Mouse (Mus musculus): ENCODE measurements at regions not wholly inside any gene's neighbourhood (a gene's known extent, or its start where the extent isn't known, plus 50 kb on each side); places are given as distances from the start of the nearest gene placed in this dataset.

DNA sequence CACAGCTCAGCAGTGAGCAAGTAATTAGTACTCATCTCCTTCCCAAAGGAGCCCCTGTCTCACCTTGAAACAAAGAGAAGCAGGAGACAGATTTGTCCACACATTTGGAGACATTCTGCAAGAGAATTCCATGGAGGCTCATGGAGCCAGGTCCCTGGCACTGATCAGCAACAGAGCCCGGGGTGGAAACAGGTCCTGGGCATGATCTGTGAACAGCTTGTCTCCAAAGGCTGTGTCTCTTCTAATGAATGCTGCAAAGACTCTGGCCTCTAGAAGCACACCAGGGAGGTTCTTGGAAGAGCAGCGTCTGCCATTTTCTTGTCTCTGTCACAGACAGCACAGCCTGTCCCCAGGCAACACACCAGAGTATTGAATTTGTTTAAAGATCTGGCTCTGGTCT, 107.5 kb upstream of the Cdh5 start:
- no peak for DNase-seq (ENCODE audit: extremely low spot score in 1 of 2, low spot score in 1 of 2)

DNA sequence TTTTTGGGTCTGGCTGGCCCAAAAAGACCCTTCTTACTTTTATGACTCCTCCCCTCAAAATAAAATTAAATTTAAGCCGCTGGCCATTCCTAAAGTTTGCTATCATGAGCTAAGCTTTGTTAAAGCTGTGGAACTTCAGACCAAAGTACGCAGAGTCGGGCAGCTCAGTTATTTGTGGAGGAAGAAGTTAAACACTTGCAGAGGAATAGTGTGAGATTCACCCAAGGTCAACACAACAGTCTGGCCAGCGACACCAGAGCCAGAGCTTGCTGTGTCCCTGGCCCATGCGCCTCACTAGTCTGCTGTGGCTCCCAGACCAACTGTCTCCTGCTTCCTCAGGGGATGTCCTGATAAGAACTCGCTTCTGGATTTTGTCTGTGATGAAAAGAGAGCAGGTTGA, 103.3 kb upstream of the Cdh5 start:
- no peak for DNase-seq (ENCODE audit: extremely low spot score in 1 of 2, low spot score in 1 of 2)

DNA sequence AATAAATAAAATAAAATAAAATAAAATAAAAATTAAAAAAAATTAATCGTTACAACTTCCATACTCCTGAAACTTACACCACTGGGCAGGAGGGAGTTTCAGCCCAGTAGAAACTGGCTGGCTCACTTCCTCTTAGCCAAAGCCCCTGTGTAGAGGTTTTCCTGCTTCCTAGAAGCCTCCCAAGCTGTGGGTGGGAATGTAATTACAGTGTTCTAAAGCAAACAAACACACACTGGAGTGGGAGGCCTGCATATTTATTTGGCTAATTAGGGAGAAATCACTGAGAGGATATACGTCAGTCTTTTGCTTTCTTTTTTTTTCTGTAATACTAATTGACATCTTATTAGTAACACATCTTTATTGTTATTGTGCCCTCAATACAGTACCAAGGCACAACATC, 94.2 kb upstream of the Cdh5 start:
- no peak for DNase-seq (ENCODE audit: extremely low spot score in 1 of 2, low spot score in 1 of 2)

DNA sequence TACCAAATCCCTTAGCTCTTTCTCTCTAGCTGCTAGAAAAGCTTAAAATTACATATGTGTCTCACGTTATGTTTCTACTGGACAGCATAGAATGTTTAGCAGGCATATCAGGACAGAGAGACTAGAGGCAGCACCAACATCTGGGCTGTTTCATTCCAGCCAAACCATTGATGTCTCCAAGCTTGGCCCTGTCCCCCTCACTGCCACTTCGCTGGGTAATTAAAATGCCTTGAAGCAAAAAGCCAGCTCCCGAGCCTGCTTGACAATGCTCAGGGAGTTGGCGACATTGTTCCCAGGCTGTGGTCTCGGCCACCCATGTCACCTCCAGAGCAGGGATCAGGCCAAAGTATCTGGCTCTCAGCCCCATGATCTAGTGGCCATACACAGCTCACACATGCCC, 92.7 kb upstream of the Cdh5 start:
- DNase-seq (ENCODE audit: extremely low spot score in 1 of 2, low spot score in 1 of 2) = no peak

DNA sequence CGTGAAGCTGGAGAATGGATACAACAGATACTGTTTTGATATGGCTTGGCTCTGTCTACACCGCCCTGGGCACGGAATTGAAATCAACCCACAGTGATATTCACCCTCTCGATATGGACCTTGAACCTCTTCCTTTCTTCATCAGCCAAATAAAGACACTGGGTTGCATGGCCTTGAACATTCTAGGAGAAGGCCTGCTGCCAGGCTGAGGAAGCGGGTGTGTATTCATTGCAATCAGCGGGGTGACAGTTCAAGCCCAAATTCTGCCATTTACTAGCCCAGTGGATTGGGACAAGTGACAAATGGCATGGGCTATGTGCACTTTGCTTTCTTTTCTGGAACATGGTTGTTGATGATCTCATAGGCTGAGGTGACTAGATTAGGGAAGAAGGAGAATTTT, 92.1 kb upstream of the Cdh5 start:
- no peak for DNase-seq (ENCODE audit: extremely low spot score in 1 of 2, low spot score in 1 of 2)

DNA sequence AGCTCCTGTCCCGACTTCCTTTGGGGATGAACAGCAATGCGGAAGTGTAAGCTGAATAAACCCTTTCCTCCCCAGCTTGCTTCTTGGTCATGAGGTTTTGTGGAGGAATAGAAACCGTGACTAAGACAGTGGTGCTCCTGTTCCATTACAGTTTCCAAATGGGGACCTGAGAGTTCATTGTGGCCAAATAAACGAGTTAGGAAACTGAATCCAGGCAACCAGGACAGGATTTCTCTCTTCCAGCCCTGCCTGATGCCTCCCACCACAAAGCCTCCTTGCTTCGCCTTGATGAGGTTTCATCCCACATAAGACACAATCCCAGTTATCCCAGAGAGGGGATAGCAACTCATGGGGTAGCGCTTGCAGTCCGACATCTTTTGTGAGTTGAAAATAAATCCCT, 79.2 kb upstream of the Cdh5 start:
- no peak for DNase-seq (ENCODE audit: extremely low spot score in 1 of 2, low spot score in 1 of 2)

DNA sequence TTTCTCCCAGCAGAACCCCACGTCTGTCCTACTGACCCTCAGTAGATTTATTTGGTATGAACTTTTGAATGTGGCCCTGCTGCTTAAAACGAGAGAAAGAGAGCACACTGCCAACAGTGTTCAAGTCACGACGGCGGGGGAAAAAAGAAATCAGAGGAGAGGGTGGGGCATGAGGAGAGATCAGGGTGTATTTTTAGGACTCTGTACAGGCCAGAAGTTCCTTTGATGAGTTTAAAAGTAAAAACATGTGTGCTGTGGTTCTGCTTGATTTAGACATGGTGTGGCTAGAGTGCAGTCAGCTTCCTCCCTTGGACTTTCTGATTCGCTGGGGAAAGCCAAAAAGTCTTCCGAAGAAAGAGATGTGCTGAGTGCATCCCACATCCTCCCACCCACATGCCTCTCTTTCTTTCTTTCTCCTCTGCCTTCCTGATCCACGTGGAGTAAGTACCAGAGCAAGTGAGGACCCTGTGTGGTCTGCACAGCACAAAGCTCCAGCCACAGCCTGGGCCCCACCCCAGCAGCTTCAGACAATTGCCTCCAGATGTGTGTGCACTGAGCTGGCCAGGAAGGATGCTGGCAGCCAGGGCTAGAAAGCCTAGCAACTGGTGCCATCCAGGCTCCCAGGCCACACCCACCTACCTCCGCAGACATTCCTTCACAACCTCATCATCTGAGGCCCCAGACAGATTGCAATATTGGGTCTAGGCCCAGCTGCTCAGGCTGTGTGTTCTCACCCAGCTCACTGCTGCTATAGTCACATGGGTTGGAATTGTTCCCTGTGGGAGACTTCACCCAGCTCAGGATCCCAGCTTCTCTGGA, 78.5 kb upstream of the Cdh5 start:
- DNase-seq (ENCODE audit: extremely low spot score in 1 of 2, low spot score in 1 of 2) = peak; percentile 41 to 65

DNA sequence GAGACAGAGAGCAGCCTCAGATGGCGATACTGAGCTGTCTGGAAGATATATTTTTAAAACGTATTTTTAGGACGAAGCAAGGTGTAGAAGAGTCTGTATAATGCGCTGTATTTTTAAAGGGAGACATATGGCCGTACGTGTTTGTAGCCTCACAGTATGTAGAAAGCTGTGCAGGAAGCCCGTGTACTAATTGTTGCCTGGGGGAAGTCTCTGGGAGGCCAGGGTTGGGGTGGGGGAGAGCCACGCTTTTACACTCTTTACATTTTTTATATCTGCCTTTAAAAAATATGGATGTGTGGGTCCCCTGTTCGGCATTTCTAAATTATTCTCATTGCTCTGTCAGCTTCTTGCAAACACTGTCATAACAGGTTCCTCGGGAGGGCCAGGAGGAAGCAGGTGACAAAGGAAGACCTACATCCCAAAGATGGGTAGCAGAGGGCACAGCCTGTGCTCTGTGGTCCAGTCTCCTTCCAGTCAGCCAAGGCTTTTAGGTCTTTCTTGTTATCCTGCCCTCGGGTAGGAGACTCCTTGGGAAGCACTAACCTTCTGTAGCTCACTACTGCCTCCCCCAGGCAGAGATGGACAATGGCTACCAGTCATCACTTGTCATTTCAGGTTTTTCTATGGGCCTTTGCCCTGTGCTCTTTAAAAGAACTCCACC, 74.1 kb upstream of the Cdh5 start:
- DNase-seq (ENCODE audit: extremely low spot score in 1 of 2, low spot score in 1 of 2) = peak; percentile 48 to 72

DNA sequence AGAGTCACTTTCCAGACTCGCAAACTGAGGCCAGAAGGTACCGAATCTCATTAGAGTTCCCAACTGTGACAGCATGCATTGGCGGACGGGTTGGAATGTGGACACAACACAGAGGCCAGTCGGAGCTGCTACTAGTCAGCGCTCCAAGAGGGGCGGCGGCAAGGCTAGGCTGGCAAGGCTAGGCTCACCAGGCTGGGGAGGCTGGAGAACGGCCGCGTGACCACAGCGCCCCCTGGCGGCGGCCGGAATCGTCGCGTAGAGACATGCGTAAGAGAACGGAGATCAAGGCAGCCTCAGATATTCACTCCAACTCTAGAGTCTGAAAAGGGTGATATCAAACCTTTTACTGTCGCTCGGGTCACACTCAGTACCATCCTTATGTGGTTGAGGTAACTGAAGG, 72.8 kb upstream of the Cdh5 start:
- DNase-seq (ENCODE audit: extremely low spot score in 1 of 2, low spot score in 1 of 2) = peak; percentile 55 to 91

DNA sequence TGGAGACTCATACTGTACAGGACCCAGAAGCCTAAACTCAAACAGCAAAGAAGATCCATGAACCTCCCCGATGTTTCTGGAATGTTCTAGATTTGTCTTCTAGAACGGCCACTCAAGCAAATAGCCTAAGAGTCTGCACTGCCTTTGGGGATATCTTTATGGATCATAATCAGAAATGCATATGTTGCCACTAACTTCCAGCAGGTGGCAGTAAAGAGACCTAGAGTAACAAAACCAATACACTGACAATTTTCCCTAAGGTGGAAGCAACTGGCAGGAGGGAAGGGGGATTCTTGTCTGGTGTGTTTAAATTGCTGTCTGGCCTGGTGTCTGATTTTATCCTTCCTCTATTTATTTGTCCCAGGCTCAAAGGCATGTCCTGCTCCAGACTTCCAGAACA, 69.2 kb upstream of the Cdh5 start:
- peak in 1 of 2 experiments; percentile 77 for DNase-seq (ENCODE audit: extremely low spot score in 1 of 2, low spot score in 1 of 2)

DNA sequence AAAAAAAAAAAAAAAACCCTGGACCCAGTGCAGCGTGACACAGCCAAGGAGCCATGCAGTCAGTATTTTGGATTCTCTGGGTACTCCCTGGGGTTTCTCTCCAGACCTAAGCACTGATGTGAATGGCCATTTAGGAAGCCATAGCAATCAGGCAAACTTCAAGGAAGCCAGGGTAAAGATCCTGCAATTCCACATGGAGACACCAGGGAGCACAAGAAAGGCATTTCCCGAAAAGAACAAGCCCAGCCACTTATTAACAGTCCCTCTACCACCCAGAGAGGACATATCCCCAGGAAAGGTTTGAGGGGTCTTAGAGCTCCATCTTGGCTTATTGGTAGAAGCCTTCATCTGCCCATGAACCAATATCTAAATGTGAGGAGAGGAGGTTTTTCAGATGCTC, 68.3 kb upstream of the Cdh5 start:
- DNase-seq (ENCODE audit: extremely low spot score in 1 of 2, low spot score in 1 of 2) = no peak

DNA sequence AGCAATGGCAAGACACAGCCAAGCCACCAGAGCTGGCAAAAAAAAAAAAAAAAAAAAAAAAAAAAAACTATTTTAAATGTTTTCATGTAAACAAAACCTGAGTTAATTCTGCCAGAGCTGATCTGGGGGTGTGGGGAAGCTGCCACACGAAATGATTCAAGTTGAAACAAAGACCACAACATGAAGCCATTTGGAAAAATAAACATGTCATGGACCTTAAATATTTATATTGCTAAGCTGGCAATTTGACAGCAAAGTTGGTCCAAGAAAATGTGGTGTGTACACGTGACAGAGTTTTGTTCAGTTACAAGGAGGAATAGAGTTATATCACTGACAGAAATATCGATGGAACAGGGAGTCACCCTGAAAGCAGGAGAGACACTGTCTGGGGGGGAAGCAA, 67.1 kb upstream of the Cdh5 start:
- no peak for DNase-seq (ENCODE audit: extremely low spot score in 1 of 2, low spot score in 1 of 2)

DNA sequence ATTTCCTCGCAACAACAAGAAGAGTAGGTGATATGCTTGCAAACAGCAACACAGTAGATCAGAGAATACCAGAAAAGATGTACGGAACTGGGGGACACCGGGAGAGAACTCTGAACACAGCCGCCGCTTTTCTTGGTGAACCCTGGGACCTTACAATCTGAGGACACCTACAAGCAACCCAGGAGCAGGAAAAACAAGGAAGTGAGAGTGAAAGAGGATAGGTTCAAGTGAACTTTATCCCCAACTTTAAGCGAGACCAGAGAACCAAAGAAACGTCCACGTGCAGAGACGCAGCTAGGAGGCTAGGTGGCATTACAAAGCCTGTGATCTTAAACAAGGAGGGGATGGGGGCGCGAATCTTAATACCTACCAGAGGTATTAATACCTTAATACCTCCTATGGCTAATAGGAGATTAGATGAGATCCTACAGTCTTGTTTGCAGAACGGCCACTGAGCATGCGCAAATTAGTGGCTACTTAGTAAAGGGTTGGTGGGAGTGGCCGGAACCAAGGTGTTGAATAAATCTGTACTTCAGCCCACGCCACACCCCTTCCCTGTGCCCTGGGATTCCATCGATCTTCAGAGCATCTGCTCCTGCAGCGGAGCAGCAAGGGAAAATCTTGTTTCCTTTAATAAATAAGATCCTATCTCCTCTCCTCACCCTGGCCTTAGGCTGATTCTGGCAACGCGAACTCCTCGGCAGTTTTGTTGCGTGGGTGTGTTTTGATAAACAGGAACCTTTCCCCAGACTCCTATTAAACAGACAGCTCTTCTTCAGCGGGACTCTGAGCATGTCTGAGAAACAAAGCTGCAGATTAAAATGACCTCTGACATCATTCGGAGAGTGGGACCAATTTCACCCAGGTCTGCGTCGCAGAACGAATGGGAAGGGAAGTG, 64.6 kb upstream of the Cdh5 start:
- no peak for DNase-seq (ENCODE audit: extremely low spot score in 1 of 2, low spot score in 1 of 2)

DNA sequence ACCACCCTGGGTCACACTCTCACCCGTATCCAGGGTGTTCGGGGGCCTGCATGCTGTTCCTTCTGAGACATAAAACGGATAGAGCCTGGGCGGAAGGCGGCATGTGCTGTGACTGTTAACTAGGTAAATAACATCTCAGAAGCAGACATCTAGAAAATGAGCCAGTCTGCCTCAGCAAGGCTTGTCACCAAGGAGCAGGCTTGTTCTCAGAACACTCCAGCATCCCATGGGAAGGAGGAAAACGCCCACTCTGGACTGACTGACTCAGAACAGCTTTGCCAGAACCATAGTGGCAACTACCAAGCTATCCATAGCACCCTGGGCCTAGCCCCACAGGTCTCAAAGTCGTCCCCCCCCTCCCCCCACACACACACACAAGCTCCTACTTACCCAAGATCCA, 63.8 kb upstream of the Cdh5 start:
- DNase-seq (ENCODE audit: extremely low spot score in 1 of 2, low spot score in 1 of 2) = peak; percentile 49 to 55

DNA sequence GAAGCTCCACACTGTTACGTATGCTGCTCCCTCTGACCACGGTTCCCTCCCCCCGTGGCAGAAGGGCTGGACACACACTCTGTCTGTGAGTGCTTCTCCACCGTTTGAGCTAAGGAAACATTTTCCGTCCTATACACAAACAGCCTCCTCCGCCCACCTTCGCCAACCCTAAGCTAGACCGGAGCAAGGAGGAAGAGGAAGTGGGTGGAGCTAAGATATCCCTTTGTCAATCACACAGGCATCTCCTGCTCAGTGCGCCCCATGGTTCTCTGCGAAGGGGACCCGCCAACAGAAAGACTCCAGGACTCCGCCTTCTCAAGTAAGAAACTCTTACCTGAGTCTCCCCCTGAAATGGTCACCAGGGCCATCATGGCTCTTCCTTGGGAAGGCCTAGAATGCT, 61.9 kb upstream of the Cdh5 start:
- no peak for DNase-seq (ENCODE audit: extremely low spot score in 1 of 2, low spot score in 1 of 2)

DNA sequence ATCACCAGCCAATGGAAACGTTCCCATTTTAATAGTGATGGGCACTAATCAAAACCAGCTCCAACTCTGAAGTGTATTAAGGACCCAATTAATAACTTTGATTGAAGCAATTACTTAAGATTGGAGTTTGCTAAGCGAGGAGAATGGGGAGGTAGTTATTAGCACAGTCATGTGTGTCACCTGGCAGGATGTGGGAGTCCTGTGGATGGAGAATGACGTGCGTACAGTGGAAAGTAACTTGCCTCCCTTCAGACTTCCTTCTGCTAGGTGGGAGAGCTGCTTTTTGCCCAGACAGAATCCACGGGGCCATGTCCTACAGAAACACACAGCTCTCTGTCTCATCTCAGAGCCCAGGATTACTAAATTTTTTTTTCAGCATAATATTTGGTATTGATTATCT, 59.9 kb upstream of the Cdh5 start:
- DNase-seq (ENCODE audit: extremely low spot score in 1 of 2, low spot score in 1 of 2) = no peak

DNA sequence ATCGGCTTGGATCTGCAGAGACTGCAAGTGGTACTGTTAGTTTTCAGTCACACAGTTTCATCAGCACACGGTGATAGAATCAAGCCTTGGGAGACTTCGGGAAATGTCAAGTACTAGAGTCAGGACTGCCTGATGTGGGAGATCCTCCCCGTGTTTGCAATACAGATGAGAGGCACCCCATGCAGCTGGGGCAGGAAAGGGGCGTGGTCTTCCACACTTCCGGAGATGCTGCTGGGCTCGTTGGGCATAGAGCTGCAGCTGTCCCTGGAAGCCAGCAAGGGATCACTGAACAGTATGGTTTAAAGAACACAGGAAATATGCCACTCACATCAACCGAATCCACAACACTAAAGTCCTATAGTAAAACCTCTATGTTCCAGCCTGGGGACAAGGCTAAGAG, 59.0 kb upstream of the Cdh5 start:
- no peak for DNase-seq (ENCODE audit: extremely low spot score in 1 of 2, low spot score in 1 of 2)

DNA sequence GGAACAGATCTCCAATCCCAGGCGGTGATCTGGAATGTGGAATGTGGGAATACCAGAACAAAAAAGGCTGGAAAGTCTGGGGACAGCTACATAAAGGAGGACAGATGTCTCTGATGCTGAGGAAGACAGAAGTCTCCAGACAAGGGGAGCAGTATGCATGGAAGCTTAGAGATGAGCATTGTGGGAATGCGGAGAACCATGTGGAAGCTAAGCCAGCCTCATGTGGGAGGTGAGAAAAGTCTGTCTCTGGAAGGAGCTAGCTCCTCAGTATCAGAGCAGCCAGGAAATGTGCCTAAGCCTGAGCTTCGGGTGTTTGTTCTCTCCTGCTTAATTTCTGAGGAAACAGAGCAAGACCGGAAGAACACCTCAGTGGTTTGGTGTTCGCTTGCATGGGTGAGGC, 53.4 kb upstream of the Cdh5 start:
- peak; percentile 66 to 75 for DNase-seq (ENCODE audit: extremely low spot score in 1 of 2, low spot score in 1 of 2)

DNA sequence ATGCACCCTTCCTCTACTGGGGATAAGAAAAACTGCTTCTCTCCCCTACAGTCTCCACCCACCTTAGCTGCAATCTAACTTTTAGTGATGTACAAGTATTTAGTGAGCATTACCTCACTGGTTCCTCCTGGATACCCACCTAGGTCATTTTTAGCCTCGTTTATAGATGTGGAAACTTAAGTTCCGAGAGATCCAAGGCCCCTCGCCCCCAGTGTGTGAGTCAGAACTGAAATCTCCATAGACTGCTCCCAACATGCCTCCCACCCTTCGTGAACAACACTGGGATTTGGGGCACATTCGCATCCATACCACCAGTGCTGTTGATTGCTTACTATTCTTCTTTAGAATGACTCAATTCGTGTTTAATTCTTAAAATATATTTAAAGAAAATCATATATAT, 52.2 kb upstream of the Cdh5 start:
- peak in 1 of 2 experiments; percentile 65 for DNase-seq (ENCODE audit: extremely low spot score in 1 of 2, low spot score in 1 of 2)

DNA sequence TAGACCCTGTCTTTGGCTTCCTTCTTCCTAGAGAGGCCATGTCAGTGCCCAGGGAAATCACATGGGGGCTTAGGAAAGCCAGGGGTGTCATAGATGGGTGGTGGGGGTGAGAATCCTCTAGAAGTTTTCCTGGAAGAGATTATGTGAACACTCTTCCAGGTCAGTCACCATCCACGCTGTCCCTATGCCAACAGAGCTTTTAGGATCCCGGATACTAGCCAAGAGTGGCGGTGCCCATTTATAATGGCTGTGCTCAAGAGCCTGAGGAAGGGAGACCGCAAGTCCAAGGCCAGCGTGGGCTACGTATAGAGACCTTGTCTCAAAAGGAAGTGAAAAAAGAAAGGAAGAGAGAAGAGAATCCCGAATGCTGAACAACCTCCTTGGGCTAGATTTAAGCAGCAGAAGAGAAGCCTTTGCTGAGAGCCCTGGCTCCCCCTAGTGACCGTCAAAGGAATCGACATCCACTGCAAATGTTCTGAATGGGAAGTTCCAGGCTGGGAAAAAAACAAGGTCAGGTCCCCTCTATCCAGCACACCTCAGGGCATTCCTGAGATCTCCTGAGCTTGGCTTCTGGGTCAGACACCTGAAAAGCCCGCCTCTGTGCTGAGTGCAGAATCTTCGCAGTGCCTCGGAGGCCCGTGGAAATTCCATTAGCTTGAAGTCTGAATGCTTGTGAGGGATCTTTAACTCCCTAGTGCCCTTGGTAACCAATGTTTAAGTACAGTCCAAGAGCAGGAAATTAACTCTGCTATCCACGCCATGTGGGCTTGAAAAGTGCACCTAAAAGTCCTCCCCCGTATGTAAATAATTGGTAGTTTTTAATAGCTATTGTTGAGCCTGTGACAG, 50.5 kb upstream of the Cdh5 start:
- peak; percentile 56 to 94 for DNase-seq (ENCODE audit: extremely low spot score in 1 of 2, low spot score in 1 of 2)

DNA sequence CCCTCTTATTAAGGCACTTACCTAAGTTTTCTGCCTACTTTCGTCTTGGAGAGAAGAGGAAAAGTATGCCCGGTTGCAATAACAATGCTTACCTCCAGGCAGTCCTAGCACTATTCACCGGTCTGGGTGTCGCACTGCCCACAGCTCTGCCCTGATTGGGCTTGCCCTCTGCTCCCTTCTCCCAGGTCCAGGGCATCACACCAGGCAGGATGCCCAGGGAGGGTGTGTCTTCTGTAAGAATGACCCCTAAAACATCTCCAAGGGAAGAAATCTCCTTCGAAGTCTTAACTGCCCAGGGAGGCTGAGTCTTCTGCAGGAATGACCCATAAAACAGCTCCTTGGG, 49.9 kb upstream of the Cdh5 start:
- DNase-seq (ENCODE audit: extremely low spot score in 1 of 2, low spot score in 1 of 2) = no peak
